Mouse (Mus musculus) macrophage (primary cell): ENCODE data around the gene Fbxo36. TPM values are rescaled to one million over a fixed set of nuclear protein-coding genes. Genes with fewer than 3 reads are reported as not detected.
A peak's percentile ranks its signal among the peaks of the same experiment; 100 is the strongest.

Experiments used
- H3K27ac ChIP-seq: fragments of 350-480 bp; formaldehyde crosslinking; 2 replicates; pipeline ENCODE4 v1.9.0; 2021
- H3K36me3 ChIP-seq: fragments of 350-480 bp; formaldehyde crosslinking; 2 replicates; pipeline ENCODE4 v1.9.0; 2021; ENCODE audit errors: inconsistent target
- H3K4me3 ChIP-seq: fragments of 350-480 bp; formaldehyde crosslinking; 2 replicates; pipeline ENCODE4 v1.9.0; 2021; ENCODE audit errors: inconsistent target
- H3K79me2 ChIP-seq: fragments of 350-480 bp; formaldehyde crosslinking; 2 replicates; pipeline ENCODE4 v1.9.0; 2021; ENCODE audit errors: inconsistent target
- WGBS: methylation state at CpG from one replicate; pipeline ENCODE4 v1.1.7; 2026; ENCODE audit warnings: inconsistent platforms; ENCODE audit not compliant: missing documents; 5-methylcytosine and 5-hydroxymethylcytosine counted together
- polyA plus RNA-seq: library from polyadenylated mRNA; stranded (reverse); fragments of 250-400 nt; gene quantifications from 3 replicates; pipeline ENCODE4 v1.2.4, GENCODE M21; 2018; ENCODE audit warnings: inconsistent platforms
- total RNA-seq, 78 experiments: library from RNA; depleted of rRNA; stranded (reverse); fragments of 250-400 nt; gene quantifications; 1 replicate in 9 of 78; 2 replicates in 24 of 78; 3 replicates in 43 of 78; 4 replicates in 2 of 78; pipeline ENCODE4 v1.2.4; 2018; ENCODE audit warnings: inconsistent platforms in 56 of 78

Fbxo36 gene
- total RNA-seq (2018; cell fraction: chromatin; rRNA removed) = 1 to 10 TPM in 8 of 26 experiments, under 1 TPM in 11, not detected in 7; 0.51 to 1.9 (median 0.97) TPM
- 1 to 10 TPM; 1.7 to 4.2 (median 2.8) TPM for total RNA-seq (2018; cell fraction: cytosol; rRNA removed)
- 1 to 10 TPM in 6 of 26 experiments, under 1 TPM in 10, not detected in 10; 0.47 to 2.6 (median 0.87) TPM for total RNA-seq (2018; cell fraction: nucleus; rRNA removed)
- polyA plus RNA-seq = 2.8 to 6.1 TPM (median 5.5 TPM) in 3 replicates

DNA sequence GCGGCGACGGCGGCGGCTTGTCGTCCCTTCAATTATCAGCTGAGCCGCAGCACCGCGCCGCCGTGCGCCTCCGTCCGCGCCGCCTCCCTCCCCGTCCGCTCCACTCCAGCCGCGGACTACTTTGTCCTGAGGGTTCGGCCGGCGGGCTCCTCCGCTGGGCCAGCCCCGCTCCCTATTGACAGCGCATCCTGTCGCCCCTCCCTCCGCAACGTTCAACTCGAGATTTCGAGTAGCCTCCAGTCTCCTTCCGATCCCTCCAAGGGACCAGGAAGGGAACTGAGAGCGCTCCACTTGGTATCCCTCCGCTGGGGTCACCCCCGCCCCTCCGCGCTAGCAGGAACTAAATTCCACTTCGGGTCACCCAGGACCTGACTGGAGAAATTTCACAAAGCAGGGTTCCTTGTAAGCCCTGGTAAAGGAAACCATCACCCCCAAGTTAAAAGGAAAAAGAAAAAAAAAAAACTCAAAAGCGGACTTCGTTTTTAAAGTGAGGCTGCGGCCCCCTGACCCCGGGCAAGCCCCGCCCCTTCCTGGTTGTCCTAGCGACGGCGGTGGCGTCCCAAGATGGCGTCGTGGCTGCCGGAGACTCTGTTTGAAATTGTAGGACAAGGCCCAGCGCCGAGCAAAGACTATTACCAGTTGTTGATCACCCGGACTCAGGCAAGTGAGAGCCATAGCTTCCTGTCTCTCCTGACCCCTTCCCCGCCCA lies at the start of gene Fbxo36:
Fbxo36 (plus strand) TSS at position 533 of the 709 bp plus-strand sequence.
- WGBS = 1% methylated on average over 51 of the region's 54 CpGs
- Histone ChIP-seq H3K4me3 (peak within 1 kb of the TSS; percentile 80), H3K36me3 (no peaks in the 10 kb centered on the region)

DNA sequence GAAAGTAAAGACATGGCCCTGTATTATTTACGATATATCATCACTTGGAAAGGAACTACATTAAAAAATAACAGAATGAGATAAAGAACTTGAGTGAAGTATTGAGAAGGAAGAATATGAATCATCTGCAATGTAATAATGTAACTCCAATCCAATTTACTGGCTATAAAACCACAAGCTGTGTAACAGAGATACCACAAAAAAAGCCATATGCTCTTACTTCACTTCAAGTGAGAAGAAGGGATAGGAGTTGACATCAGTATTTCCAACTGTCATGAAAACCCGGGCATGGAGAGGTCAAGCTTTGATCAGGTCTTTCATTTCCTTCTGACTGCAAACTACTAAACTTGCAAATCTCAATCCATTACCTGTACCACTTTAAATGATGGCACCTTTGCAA lies 48.2 kb upstream of the Fbxo36 start:
- Histone ChIP-seq H3K36me3 (peaks cover 67% of the 10 kb centered on the region), H3K4me3 (no peak overlapping the region), H3K79me2 (peaks cover 100% of the 10 kb centered on the region), H3K27ac (no peak overlapping the region)
- WGBS = 90% methylated on average over 2 of the region's 2 CpGs

More for the DNA sequence above, at the start of gene Fbxo36:
- Histone ChIP-seq H3K27ac (peak within 1 kb of the TSS; percentile 93), H3K79me2 (peaks cover 57% of the 10 kb centered on the region)

GRCm38 (mm10) chr1:84795335-84795734 lies 44.3 kb upstream of the Fbxo36 start:
- Histone ChIP-seq H3K4me3 (no peak overlapping the region), H3K36me3 (peaks cover 44% of the 10 kb centered on the region), H3K79me2 (peaks cover 100% of the 10 kb centered on the region), H3K27ac (no peak overlapping the region)
- WGBS = 97% methylated on average over 7 of the region's 7 CpGs

GRCm38 (mm10) chr1:84799166-84799565 lies 40.5 kb upstream of the Fbxo36 start:
- Histone ChIP-seq H3K36me3 (peaks cover 11% of the 10 kb centered on the region; the same call in 1 of the 2 replicates), H3K79me2 (peaks cover 100% of the 10 kb centered on the region), H3K27ac (no peak overlapping the region), H3K4me3 (no peak overlapping the region)

GRCm38 (mm10) chr1:84803788-84804187 lies 35.9 kb upstream of the Fbxo36 start:
- H3K27ac ChIP-seq = no peak overlapping the region
- no peak overlapping the region for H3K4me3 ChIP-seq
- H3K36me3 ChIP-seq = no peaks in the 10 kb centered on the region
- peaks cover 100% of the 10 kb centered on the region for H3K79me2 ChIP-seq
- WGBS = 100% methylated on average over 1 of the region's 1 CpGs

- WGBS = 94% methylated on average over 1 of the region's 1 CpGs
- H3K36me3 ChIP-seq = peaks cover 26% of the 10 kb centered on the region
- H3K79me2 ChIP-seq = peaks cover 100% of the 10 kb centered on the region
- H3K4me3 ChIP-seq = no peak overlapping the region
- no peak overlapping the region for H3K27ac ChIP-seq
Measured at GRCm38 (mm10) chr1:84817596-84817995, 22.0 kb upstream of the Fbxo36 start.

DNA sequence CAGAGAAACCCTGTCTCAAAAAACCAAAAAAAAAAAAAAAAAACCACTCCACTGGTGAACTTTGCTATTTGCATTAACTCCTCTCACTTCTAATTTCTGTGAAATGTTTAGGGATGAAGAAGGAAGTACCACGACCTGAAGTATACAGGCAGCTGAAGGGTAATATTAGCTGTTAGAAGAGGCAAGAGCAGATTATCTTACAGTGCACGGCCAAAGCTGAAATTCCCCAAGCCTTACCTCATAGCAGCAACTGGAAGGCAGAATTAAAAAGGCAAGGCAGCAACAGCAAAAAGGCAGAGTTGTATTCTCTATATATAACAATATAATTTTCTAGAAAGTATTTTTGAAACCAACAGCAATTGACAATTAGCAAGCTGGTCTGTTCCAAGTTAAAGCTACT lies 14.6 kb upstream of the Fbxo36 start:
- Histone ChIP-seq H3K27ac (no peak overlapping the region), H3K36me3 (0 out of 2 replicates have a peak, but pooled peaks cover 6% of the 10 kb centered on the region)
- WGBS = 77% methylated on average over 1 of the region's 2 CpGs

GRCm38 (mm10) chr1:84837523-84838145 lies 2.0 kb upstream of the Fbxo36 start:
- peak overlapping the region; percentile 40 for H3K27ac ChIP-seq
- 11% methylated on average over 20 of the region's 20 CpGs for WGBS
- peaks cover 5% of the 10 kb centered on the region; the same call in 1 of the 2 replicates for H3K36me3 ChIP-seq
- H3K4me3 ChIP-seq = peak overlapping the region; percentile 80
- peaks cover 76% of the 10 kb centered on the region for H3K79me2 ChIP-seq

More for the DNA sequence above, 14.6 kb upstream of the Fbxo36 start:
- peaks cover 99% of the 10 kb centered on the region for H3K79me2 ChIP-seq
- no peak overlapping the region for H3K4me3 ChIP-seq

DNA sequence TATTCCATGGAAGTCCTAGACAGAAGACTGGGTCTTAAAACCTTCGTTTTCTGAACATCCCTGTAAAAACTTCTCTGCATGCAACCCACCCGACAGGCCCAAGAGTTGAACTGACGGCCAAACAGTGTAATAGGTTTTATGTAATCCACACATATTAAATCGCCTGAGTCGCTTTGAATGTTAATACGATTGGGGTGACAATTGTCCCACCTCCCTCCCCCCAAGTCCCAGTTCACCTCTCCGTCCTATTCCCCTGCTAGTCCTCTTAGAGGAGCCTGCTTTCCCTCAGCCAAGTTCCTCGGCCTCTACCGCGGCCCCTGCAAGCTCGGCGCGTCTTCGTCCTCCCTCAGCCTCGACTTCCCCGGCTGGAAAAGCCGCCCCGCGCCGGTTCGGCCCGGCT lies 1.5 kb upstream of the Fbxo36 start:
- Histone ChIP-seq H3K4me3 (peak overlapping the region; percentile 80), H3K79me2 (peaks cover 71% of the 10 kb centered on the region), H3K27ac (peak overlapping the region; percentile 40), H3K36me3 (0 out of 2 replicates have a peak, but pooled peaks cover under 1% of the 10 kb centered on the region)
- under 1% methylated on average over 21 of the region's 22 CpGs for WGBS

GRCm38 (mm10) chr1:84838621-84839151 lies 955 bp upstream of the Fbxo36 start:
- 2% methylated on average over 27 of the region's 44 CpGs for WGBS
- Histone ChIP-seq H3K36me3 (no peaks in the 10 kb centered on the region), H3K4me3 (peak overlapping the region; percentile 80), H3K79me2 (peaks cover 65% of the 10 kb centered on the region), H3K27ac (peak overlapping the region; percentile 93; the same call in 1 of the 2 replicates)

DNA sequence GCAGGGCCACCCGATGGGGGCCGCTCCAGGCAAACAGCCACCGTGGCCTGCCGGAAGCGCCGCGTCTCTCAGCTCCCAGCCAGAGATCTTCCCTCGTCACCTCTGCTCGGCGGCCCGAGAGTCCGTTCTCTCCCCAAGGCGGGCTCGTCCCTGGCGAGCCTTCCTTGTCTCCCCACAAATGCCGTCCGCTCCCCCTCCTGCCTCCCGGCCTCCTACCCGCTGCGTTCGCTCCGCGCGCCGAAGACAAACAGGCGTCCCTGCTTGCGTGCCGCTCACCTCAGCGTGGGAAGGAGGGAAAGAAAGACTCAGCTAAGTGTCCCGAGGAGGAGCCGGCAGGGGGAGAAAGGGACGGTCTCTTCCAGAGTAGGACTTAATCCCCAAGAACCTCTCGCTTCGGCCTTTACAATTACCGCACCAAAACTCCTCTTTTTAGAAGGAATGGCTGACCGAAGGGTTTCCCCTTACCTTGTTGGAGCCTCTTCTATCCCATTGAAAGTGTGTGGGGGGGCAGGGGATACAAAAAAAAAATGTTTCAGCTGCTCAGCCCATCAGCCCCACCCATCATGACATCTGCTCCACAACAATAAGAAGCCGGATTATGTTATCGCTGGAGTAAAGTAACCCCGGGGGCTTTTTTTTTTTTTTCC lies 500 bp downstream of the Fbxo36 start, which contains the start of gene Trip12:
Trip12 (minus strand) TSS at position 499 of the 647 bp plus-strand sequence.
- WGBS = under 1% methylated on average over 36 of the region's 39 CpGs
- Histone ChIP-seq H3K36me3 (no peaks in the 10 kb centered on the region), H3K27ac (peak within 1 kb of the TSS; percentile 93), H3K4me3 (peak within 1 kb of the TSS; percentile 80), H3K79me2 (peaks cover 51% of the 10 kb centered on the region)

GRCm38 (mm10) chr1:84841061-84841460 lies 1.4 kb downstream of the Fbxo36 start:
- H3K36me3 ChIP-seq = no peaks in the 10 kb centered on the region
- peaks cover 41% of the 10 kb centered on the region for H3K79me2 ChIP-seq
- WGBS = 95% methylated on average over 2 of the region's 3 CpGs
- H3K4me3 ChIP-seq = peak overlapping the region; percentile 80
- no peak overlapping the region for H3K27ac ChIP-seq

DNA sequence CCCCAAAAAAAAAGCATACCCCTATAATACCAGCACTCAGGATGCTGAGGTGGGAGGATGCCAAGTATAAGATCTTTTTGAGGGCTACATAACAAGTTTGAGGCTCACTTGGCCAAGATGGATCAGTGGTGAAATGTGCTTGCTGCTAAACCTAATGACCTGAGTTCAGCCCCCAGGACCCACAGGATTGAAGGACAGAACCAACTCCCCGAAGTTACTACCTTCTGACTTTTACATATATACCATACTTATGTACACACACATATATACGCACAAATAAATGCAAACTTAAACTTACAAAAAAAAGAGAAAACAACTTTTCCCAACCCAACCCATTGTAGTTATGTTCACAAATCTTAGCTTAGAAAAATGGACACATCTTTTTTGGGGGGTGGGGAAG lies 3.7 kb downstream of the Fbxo36 start:
- 73% methylated on average over 2 of the region's 2 CpGs for WGBS
- Histone ChIP-seq H3K36me3 (no peaks in the 10 kb centered on the region), H3K79me2 (peaks cover 18% of the 10 kb centered on the region; the same call in 1 of the 2 replicates), H3K27ac (no peak overlapping the region), H3K4me3 (no peak overlapping the region)

DNA sequence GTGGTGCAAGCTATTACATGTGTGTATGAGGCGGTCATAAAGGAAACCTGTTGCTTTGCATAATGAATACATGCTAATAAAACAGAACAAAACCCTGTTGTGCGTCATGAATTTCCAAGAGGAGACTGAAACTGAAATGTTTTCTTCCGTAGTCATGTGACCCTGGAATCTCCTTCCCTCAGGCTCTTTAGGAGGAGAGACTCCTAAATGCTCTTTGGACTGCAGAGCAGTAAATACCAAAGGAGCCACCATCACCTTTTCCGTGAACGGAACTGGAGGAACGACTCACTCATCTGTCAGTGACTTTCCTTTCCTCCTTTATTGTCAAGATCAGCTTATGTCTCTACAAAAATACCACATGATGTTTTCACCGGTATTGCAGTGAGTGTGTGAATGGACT lies 8.1 kb downstream of the Fbxo36 start:
- Histone ChIP-seq H3K4me3 (no peak overlapping the region), H3K36me3 (no peaks in the 10 kb centered on the region), H3K27ac (no peak overlapping the region), H3K79me2 (no peaks in the 10 kb centered on the region)
- WGBS = 95% methylated on average over 7 of the region's 7 CpGs
